Mouse (Mus musculus) kidney, embryonic 14.5 days (tissue): ENCODE data around the gene Farp1. TPM values are rescaled to one million over a fixed set of nuclear protein-coding genes. Genes with fewer than 3 reads are reported as not detected.
A peak's percentile ranks its signal among the peaks of the same experiment; 100 is the strongest.

Source experiments
- ATAC-seq: fragments of 200-750 bp; cut with Nextera tagmentation; 2 replicates; pipeline ENCODE4 v1.8.0; 2017; ENCODE audit warnings: moderate number of reproducible peaks, mild to moderate bottlenecking, moderate TSS enrichment, moderate library complexity; ENCODE audit not compliant: low FRiP score, low TSS enrichment
- H3K27ac ChIP-seq: fragments of 300-500 bp; sonication (generic); 2 replicates; pipeline ENCODE4 v1.5.1; 2014; ENCODE audit warnings: low read depth, mild to moderate bottlenecking, low read length, moderate library complexity, mixed read lengths
- H3K27me3 ChIP-seq: fragments of 300-500 bp; sonication (generic); 2 replicates; pipeline ENCODE4 v1.6.1; 2014; ENCODE audit warnings: mild to moderate bottlenecking, low read length; ENCODE audit not compliant: control insufficient read depth, insufficient read depth
- H3K36me3 ChIP-seq: fragments of 300-500 bp; sonication (generic); 2 replicates; pipeline ENCODE4 v1.6.1; 2014; ENCODE audit warnings: low read length, mixed read lengths; ENCODE audit not compliant: control insufficient read depth, insufficient read depth
- H3K4me1 ChIP-seq: fragments of 300-500 bp; sonication (generic); 2 replicates; pipeline ENCODE4 v1.6.1; 2014; ENCODE audit warnings: low read length, mixed read lengths; ENCODE audit not compliant: control insufficient read depth, insufficient read depth
- H3K4me2 ChIP-seq: fragments of 300-500 bp; sonication (generic); replicated peaks from 2 replicates; pipeline ENCODE4 v1.6.1; 2014; ENCODE audit warnings: low read depth, mild to moderate bottlenecking, low read length
- H3K4me3 ChIP-seq: fragments of 300-500 bp; sonication (generic); 2 replicates; pipeline ENCODE4 v1.5.1; 2014; ENCODE audit warnings: mild to moderate bottlenecking, low read length
- H3K9ac ChIP-seq: fragments of 300-500 bp; sonication (generic); 2 replicates; pipeline ENCODE4 v1.6.1; 2014; ENCODE audit warnings: low read depth, mild to moderate bottlenecking, low read length, moderate library complexity
- H3K9me3 ChIP-seq: fragments of 300-500 bp; sonication (generic); 2 replicates; pipeline ENCODE4 v1.6.1; 2016; ENCODE audit warnings: low read length; ENCODE audit not compliant: control insufficient read depth
- WGBS: fragments of 180-500 bp; shearing (Covaris S2); extraction: QIAGEN DNeasy Blood & Tissue Kit; methylation state at CpG from one replicate; pipeline ENCODE4 v1.1.7; 2014; 5-methylcytosine and 5-hydroxymethylcytosine counted together
- polyA plus RNA-seq: library from polyadenylated mRNA; unstranded; fragments of >200 nt; fragmentation: Nextera tagmentation; extraction: Ambion mirVana; gene quantifications from 2 replicates; pipeline ENCODE4 v1.2.1, GENCODE M21; 2014

Farp1 gene
- polyA plus RNA-seq, 1 experiment from 2014 or later = 43.3 TPM

- WGBS = 23% methylated on average over 12 of the region's 12 CpGs
- Histone ChIP-seq H3K9ac (no peak overlapping the region), H3K4me2 (no peak overlapping the region), H3K4me1 (no peaks in the 10 kb centered on the region), H3K9me3 (no peaks in the 10 kb centered on the region), H3K27me3 (no peaks in the 10 kb centered on the region), H3K36me3 (peaks cover 66% of the 10 kb centered on the region), H3K4me3 (no peak overlapping the region), H3K27ac (no peak overlapping the region; the same call in 1 of the 2 replicates)
- ATAC-seq = peak; percentile 77
Observed at GRCm38 (mm10) chr14:121234741-121235307, 199.8 kb downstream of the Farp1 start.

DNA sequence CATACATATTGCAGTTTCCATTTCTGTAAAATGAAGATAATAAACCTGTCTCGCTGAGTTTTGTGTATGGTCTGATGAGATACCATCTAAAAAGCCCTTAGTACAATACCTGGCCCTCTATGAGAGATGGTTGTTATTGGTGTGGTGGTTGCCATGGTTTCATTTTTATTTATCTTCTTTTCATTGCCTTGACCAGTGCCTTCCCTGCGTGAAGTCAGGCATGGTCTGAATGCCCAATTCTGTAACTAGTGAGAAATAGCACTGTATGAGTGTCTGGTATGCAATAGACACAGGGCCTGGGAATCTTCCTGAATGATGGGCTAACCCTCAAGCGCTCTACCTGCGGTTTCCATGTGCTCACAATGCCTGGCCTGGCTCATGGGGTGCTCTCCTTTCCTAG lies 201.7 kb downstream of the Farp1 start:
- H3K4me1 ChIP-seq = no peaks in the 10 kb centered on the region
- H3K27ac ChIP-seq = no peak overlapping the region
- ATAC-seq = no peak
- no peak overlapping the region for H3K4me2 ChIP-seq
- no peak overlapping the region for H3K4me3 ChIP-seq
- H3K27me3 ChIP-seq = no peaks in the 10 kb centered on the region
- peaks cover 69% of the 10 kb centered on the region for H3K36me3 ChIP-seq
- no peak overlapping the region for H3K9ac ChIP-seq
- no peaks in the 10 kb centered on the region for H3K9me3 ChIP-seq
- 91% methylated on average over 4 of the region's 4 CpGs for WGBS

DNA sequence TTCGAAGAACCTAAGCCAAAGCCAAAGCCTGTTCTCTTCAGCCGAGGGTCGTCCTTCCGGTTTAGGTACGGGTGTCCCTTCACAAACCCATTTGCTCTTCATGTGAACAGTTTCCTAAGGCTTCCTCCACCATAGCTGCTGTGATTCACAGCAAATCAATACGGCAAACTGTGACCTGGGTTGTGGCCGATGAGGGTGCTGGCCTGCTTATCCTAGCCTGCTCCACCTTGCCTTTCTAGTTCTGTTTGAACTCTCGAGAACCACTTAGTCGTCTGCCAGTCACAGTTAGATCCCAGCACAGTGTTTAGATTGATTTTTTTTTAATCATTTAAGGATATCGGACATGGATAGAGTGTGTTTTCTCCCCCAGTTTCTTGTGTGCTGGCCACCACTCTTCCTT lies 203.7 kb downstream of the Farp1 start:
- no peak overlapping the region for H3K9ac ChIP-seq
- no peak for ATAC-seq
- no peak overlapping the region for H3K27ac ChIP-seq
- no peaks in the 10 kb centered on the region for H3K27me3 ChIP-seq
- H3K4me2 ChIP-seq = no peak overlapping the region
- H3K9me3 ChIP-seq = no peaks in the 10 kb centered on the region
- H3K4me3 ChIP-seq = no peak overlapping the region
- no peaks in the 10 kb centered on the region for H3K4me1 ChIP-seq
- WGBS = 91% methylated on average over 10 of the region's 10 CpGs
- H3K36me3 ChIP-seq = peaks cover 71% of the 10 kb centered on the region

- peaks cover 72% of the 10 kb centered on the region for H3K36me3 ChIP-seq
- H3K4me2 ChIP-seq = no peak overlapping the region
Observed at GRCm38 (mm10) chr14:121239386-121239785, 204.4 kb downstream of the Farp1 start.

GRCm38 (mm10) chr14:121244104-121244503 lies 209.1 kb downstream of the Farp1 start:
- no peak overlapping the region for H3K9ac ChIP-seq
- no peak overlapping the region for H3K27ac ChIP-seq
- H3K36me3 ChIP-seq = peaks cover 56% of the 10 kb centered on the region
- H3K4me1 ChIP-seq = no peaks in the 10 kb centered on the region
- no peaks in the 10 kb centered on the region for H3K9me3 ChIP-seq
- 94% methylated on average over 15 of the region's 15 CpGs for WGBS
- no peak for ATAC-seq
- H3K4me2 ChIP-seq = no peak overlapping the region
- no peak overlapping the region for H3K4me3 ChIP-seq
- H3K27me3 ChIP-seq = no peaks in the 10 kb centered on the region

More at GRCm38 (mm10) chr14:121239386-121239785, 204.4 kb downstream of the Farp1 start:
- no peak overlapping the region for H3K27ac ChIP-seq
- 65% methylated on average over 8 of the region's 8 CpGs for WGBS
- no peak for ATAC-seq
- no peak overlapping the region for H3K9ac ChIP-seq
- no peaks in the 10 kb centered on the region for H3K27me3 ChIP-seq
- no peaks in the 10 kb centered on the region for H3K9me3 ChIP-seq
- H3K4me1 ChIP-seq = no peaks in the 10 kb centered on the region
- no peak overlapping the region for H3K4me3 ChIP-seq

DNA sequence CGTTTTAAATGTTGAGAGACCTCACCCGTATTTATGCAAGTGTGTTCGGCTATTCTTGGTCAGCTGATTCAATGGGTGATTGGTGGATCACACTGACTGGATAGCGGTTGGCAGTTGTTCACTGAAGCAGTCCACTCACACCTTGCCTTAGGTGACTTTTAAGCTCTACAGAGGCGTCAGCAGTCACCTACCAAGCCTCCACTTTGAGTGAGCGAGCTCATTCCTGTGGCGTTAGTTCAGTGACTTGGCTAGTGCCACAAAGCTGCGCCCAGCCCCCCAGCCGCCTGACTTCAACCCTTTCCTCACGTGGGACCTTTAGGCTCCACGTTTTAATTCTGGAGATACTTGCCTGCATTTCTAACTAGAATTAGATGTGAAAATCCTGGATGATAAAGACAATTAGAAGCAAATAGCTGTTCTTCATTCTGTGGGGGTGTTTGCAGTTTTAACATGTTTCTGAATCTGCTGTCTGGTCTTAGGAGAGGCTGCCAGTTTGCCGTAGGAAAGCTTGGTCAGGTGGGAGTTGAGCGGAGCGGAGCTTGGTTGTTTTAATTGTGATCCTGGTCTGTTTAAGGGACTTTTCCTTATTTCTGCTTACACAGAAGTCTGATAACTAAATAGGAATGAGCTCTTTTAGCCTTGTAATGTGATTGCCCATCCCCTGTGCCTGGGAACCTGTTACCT lies 211.2 kb downstream of the Farp1 start:
- Histone ChIP-seq H3K4me1 (no peaks in the 10 kb centered on the region), H3K9ac (no peak overlapping the region), H3K27ac (no peak overlapping the region), H3K4me3 (no peak overlapping the region), H3K36me3 (peaks cover 48% of the 10 kb centered on the region), H3K4me2 (no peak overlapping the region), H3K27me3 (no peaks in the 10 kb centered on the region), H3K9me3 (no peaks in the 10 kb centered on the region)
- no peak for ATAC-seq
- WGBS = 83% methylated on average over 14 of the region's 14 CpGs

GRCm38 (mm10) chr14:121247287-121247686 lies 212.3 kb downstream of the Farp1 start:
- Histone ChIP-seq H3K9ac (no peak overlapping the region), H3K27ac (no peak overlapping the region), H3K4me3 (no peak overlapping the region), H3K4me1 (no peaks in the 10 kb centered on the region), H3K9me3 (no peaks in the 10 kb centered on the region), H3K27me3 (no peaks in the 10 kb centered on the region), H3K4me2 (no peak overlapping the region), H3K36me3 (peaks cover 42% of the 10 kb centered on the region)
- WGBS = 69% methylated on average over 7 of the region's 7 CpGs
- ATAC-seq = no peak

- H3K36me3 ChIP-seq = peaks cover 41% of the 10 kb centered on the region
- H3K4me1 ChIP-seq = no peaks in the 10 kb centered on the region
- H3K9me3 ChIP-seq = no peaks in the 10 kb centered on the region
- no peaks in the 10 kb centered on the region for H3K27me3 ChIP-seq
- no peak overlapping the region for H3K27ac ChIP-seq
- no peak overlapping the region for H3K4me3 ChIP-seq
- H3K4me2 ChIP-seq = no peak overlapping the region
- no peak overlapping the region for H3K9ac ChIP-seq
- 87% methylated on average over 5 of the region's 5 CpGs for WGBS
- ATAC-seq = no peak
Observed at GRCm38 (mm10) chr14:121248346-121248745, 213.3 kb downstream of the Farp1 start.

DNA sequence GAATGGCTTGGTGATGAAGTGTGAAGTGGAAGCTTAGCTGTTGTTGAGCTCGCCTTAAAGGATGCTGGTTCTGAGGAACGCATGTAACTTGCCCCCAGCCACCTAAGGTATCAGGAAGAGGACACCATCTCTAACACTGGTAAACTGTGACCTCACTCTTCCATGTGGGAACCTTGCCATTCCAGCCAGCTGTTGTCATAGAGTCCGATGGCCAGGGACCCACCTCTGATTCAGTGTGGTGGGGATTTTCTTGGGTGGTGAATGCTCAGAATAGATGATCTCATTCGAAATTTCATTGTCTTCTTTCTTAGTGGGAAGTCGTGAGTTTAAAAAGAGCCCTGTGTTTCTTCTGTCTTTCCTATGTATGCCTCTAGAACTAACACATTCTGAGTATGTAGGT lies 216.1 kb downstream of the Farp1 start:
- ATAC-seq = no peak
- no peak overlapping the region for H3K4me3 ChIP-seq
- peaks cover 36% of the 10 kb centered on the region for H3K36me3 ChIP-seq
- H3K4me2 ChIP-seq = no peak overlapping the region
- 88% methylated on average over 5 of the region's 5 CpGs for WGBS
- H3K9me3 ChIP-seq = no peaks in the 10 kb centered on the region
- H3K4me1 ChIP-seq = no peaks in the 10 kb centered on the region
- no peaks in the 10 kb centered on the region for H3K27me3 ChIP-seq
- no peak overlapping the region for H3K9ac ChIP-seq
- no peak overlapping the region for H3K27ac ChIP-seq
